Mouse (Mus musculus): ENCODE measurements at regions not wholly inside any gene's neighbourhood (a gene's known extent, or its start where the extent isn't known, plus 50 kb on each side); places are given as distances from the start of the nearest gene placed in this dataset.

GRCm38 (mm10) chr6:16702706-16703411 is 195.4 kb downstream of the Tfec start:
- Histone ChIP-seq H3K36me3 (ENCODE audit: control insufficient read depth, insufficient read depth, low read length) (no peaks in the 10 kb centered on the region), H3K9ac (ENCODE audit: low read length) (no peak overlapping the region), H3K9me3 (replicated peaks; ENCODE audit: control insufficient read depth, low read length) (no peaks in the 10 kb centered on the region), H3K4me3 (ENCODE audit: low read depth, low read length) (no peak overlapping the region), H3K4me1 (ENCODE audit: control insufficient read depth, insufficient read depth, low read length) (no peaks in the 10 kb centered on the region), H3K4me2 (ENCODE audit: low read length) (no peak overlapping the region), H3K27ac (ENCODE audit: low read depth, low read length) (no peak overlapping the region), H3K27me3 (replicated peaks; ENCODE audit: control insufficient read depth, insufficient read depth, low read length) (no peaks in the 10 kb centered on the region)
- ATAC-seq (peak; percentile 78; the same call in 1 of the 2 replicates), DNase-seq (ENCODE audit: low spot score) (peak; percentile 67)
- WGBS, result 69% methylated on average over 7 of the region's 7 CpGs

DNA sequence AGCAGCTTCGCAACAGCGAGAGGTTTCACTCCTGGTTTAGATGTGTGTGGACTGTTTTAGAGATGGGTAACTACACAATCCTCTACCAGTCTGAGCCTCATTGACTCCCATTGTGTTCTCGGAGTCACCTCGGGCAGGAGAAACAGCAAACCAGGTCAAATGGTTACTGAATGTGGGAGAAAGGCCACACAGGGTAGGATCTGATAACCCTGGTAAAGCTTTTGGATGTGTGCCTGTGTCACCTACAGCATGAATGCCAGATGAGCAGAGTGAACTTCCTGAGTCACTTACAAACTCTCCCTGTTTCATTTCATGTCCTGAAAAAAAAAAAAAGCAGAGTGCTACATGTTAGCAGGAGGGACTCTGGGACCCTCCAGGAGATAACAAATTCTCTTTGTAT is 201.0 kb downstream of the Tfec start:
- H3K9ac ChIP-seq (ENCODE audit: low read length), result no peak overlapping the region
- H3K27me3 ChIP-seq (replicated peaks; ENCODE audit: control insufficient read depth, insufficient read depth, low read length), result no peaks in the 10 kb centered on the region
- no peak overlapping the region for H3K27ac ChIP-seq (ENCODE audit: low read depth, low read length)
- no peaks in the 10 kb centered on the region for H3K9me3 ChIP-seq (replicated peaks; ENCODE audit: control insufficient read depth, low read length)
- no peak overlapping the region for H3K4me2 ChIP-seq (ENCODE audit: low read length)
- H3K36me3 ChIP-seq (ENCODE audit: control insufficient read depth, insufficient read depth, low read length), result no peaks in the 10 kb centered on the region
- no peaks in the 10 kb centered on the region for H3K4me1 ChIP-seq (ENCODE audit: control insufficient read depth, insufficient read depth, low read length)
- no peak for DNase-seq (ENCODE audit: low spot score)
- H3K4me3 ChIP-seq (ENCODE audit: low read depth, low read length), result no peak overlapping the region
- no peak for ATAC-seq
- WGBS, result 21% methylated on average over 4 of the region's 4 CpGs

DNA sequence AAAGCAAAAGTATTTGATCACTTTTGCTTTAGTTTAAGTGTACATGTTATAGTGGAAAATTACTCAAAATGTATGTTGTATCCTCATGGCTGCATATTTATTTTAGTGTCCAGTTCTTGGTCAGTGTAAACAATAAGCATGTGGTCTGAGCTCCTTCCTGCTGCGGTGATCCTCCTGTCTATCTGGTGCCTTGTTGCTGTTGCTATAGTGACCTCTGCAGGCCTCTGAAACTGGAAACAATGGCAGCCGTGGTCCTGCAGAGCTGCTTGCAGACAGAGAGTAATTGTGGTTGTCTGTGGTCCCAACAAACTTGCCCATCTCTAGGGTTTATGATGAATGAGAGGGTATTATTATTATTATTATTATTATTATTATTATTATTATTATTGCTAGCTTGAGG is 230.2 kb downstream of the Tfec start:
- Histone ChIP-seq H3K9ac (ENCODE audit: low read length) (no peak overlapping the region), H3K4me1 (ENCODE audit: control insufficient read depth, insufficient read depth, low read length) (no peaks in the 10 kb centered on the region), H3K27me3 (replicated peaks; ENCODE audit: control insufficient read depth, insufficient read depth, low read length) (no peaks in the 10 kb centered on the region), H3K36me3 (ENCODE audit: control insufficient read depth, insufficient read depth, low read length) (no peaks in the 10 kb centered on the region), H3K4me3 (ENCODE audit: low read depth, low read length) (no peak overlapping the region), H3K4me2 (ENCODE audit: low read length) (no peak overlapping the region), H3K9me3 (replicated peaks; ENCODE audit: control insufficient read depth, low read length) (no peaks in the 10 kb centered on the region; the same call in 1 of the 2 replicates), H3K27ac (ENCODE audit: low read depth, low read length) (no peak overlapping the region)
- ATAC-seq (peak; percentile 63), DNase-seq (ENCODE audit: low spot score) (peak; percentile 27)
- 1% methylated on average over 2 of the region's 2 CpGs for WGBS

DNA sequence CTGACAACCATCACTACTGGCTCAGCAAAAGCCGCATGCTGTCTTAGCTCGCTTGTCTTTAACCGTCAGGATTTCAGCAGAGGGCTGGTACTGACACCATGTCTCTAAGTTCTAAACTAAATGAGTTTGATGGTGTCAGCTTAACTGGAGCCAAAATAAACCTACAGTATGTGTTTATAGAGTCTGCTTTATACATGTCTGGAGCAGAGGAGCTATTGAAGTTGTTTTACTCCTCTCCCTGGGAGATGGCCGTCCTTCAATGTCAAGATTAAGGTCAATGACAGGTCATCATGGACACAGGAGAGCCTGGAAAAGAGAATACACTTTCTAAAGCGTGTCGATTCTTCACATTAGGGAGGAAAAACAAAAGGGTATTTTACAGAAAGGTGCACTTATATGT is 231.0 kb downstream of the Tfec start:
- WGBS, result 53% methylated on average over 6 of the region's 6 CpGs
- no peaks in the 10 kb centered on the region for H3K27me3 ChIP-seq (replicated peaks; ENCODE audit: control insufficient read depth, insufficient read depth, low read length)
- H3K4me2 ChIP-seq (ENCODE audit: low read length), result no peak overlapping the region
- no peaks in the 10 kb centered on the region; the same call in 1 of the 2 replicates for H3K9me3 ChIP-seq (replicated peaks; ENCODE audit: control insufficient read depth, low read length)
- H3K4me3 ChIP-seq (ENCODE audit: low read depth, low read length), result no peak overlapping the region
- H3K36me3 ChIP-seq (ENCODE audit: control insufficient read depth, insufficient read depth, low read length), result no peaks in the 10 kb centered on the region
- ATAC-seq (no peak), DNase-seq (ENCODE audit: low spot score) (no peak)
- no peak overlapping the region for H3K27ac ChIP-seq (ENCODE audit: low read depth, low read length)
- no peak overlapping the region for H3K9ac ChIP-seq (ENCODE audit: low read length)
- H3K4me1 ChIP-seq (ENCODE audit: control insufficient read depth, insufficient read depth, low read length), result no peaks in the 10 kb centered on the region

DNA sequence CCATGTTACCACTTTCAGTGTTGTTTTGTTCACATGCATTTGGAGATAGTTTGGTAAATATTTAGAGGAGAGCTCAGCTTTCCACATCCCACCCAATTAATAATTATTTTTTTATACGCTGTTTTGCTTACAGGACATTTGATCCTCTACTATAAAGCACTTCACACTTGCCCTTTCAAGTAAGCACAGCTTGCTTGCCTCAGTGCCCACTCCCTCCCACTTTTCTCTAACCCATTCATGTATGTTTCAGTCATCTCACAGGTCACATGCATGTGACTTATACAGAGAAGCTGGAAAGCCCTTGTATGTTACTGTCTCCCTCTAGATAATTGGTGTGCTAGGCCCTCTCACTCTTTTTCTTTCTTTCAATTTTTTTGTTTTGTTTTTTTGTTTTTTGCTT is 252.0 kb downstream of the Tfec start:
- 94% methylated on average over 1 of the region's 1 CpGs for WGBS
- no peak for ATAC-seq
- Histone ChIP-seq H3K9me3 (replicated peaks; ENCODE audit: control insufficient read depth, low read length) (no peaks in the 10 kb centered on the region), H3K4me1 (ENCODE audit: control insufficient read depth, insufficient read depth, low read length) (no peaks in the 10 kb centered on the region), H3K27me3 (replicated peaks; ENCODE audit: control insufficient read depth, insufficient read depth, low read length) (no peaks in the 10 kb centered on the region), H3K4me2 (ENCODE audit: low read length) (no peak overlapping the region), H3K36me3 (ENCODE audit: control insufficient read depth, insufficient read depth, low read length) (no peaks in the 10 kb centered on the region), H3K27ac (ENCODE audit: low read depth, low read length) (no peak overlapping the region), H3K4me3 (ENCODE audit: low read depth, low read length) (no peak overlapping the region), H3K9ac (ENCODE audit: low read length) (no peak overlapping the region)
- DNase-seq (ENCODE audit: low spot score), result no peak

DNA sequence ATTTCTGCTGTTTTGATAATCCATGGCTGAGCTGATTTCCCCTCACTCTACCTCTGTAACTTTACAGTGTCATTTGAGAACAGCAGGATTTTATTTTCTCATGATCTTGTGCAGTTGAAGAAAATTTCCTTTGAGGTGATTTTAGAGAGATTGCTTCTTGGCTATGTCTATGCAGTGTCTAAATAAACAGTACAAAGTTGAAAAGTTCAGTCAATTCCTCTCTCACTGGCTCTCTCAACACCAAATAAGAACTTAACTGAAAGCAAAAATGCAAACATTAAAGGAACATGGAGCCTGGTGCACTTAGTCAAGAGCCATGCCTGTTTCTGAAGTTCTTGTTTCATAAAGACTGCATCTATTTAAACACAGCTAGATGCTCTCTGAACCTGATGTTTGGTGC is 254.7 kb downstream of the Tfec start:
- H3K9me3 ChIP-seq (replicated peaks; ENCODE audit: control insufficient read depth, low read length), result no peaks in the 10 kb centered on the region
- no peaks in the 10 kb centered on the region for H3K4me1 ChIP-seq (ENCODE audit: control insufficient read depth, insufficient read depth, low read length)
- H3K4me3 ChIP-seq (ENCODE audit: low read depth, low read length), result no peak overlapping the region
- ATAC-seq, result no peak
- H3K36me3 ChIP-seq (ENCODE audit: control insufficient read depth, insufficient read depth, low read length), result no peaks in the 10 kb centered on the region
- DNase-seq (ENCODE audit: low spot score), result no peak
- H3K27me3 ChIP-seq (replicated peaks; ENCODE audit: control insufficient read depth, insufficient read depth, low read length), result no peaks in the 10 kb centered on the region
- H3K9ac ChIP-seq (ENCODE audit: low read length), result no peak overlapping the region
- H3K4me2 ChIP-seq (ENCODE audit: low read length), result no peak overlapping the region
- no peak overlapping the region for H3K27ac ChIP-seq (ENCODE audit: low read depth, low read length)

DNA sequence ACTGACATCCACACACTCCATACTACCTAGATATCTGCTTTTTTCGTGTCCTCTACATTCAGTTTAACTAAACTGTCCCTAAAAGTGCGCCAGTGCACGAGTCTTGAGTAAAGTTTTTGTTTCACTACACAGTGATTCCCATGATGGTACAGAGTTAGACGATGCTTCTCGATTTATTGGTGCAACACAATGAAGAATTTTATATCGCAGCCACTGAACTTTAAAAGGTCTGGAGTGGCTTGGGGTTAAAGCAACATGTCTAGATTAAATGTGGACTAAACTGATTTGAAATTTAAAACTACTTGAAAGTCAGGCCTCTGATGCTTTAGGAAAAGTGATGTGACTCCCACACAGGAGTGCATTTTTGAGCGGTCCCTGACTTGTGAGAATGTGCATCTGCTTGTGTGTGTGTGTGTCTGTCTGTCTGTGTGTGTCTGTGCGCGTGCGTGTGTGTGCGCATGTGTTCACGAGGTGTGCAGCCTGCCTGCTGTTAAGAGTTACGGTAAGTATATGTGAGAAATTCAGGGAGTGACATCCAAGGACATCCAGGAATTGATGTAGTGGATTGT is 261.4 kb downstream of the Tfec start:
- Histone ChIP-seq H3K27me3 (replicated peaks; ENCODE audit: control insufficient read depth, insufficient read depth, low read length) (no peaks in the 10 kb centered on the region), H3K9me3 (replicated peaks; ENCODE audit: control insufficient read depth, low read length) (no peaks in the 10 kb centered on the region), H3K36me3 (ENCODE audit: control insufficient read depth, insufficient read depth, low read length) (no peaks in the 10 kb centered on the region), H3K27ac (ENCODE audit: low read depth, low read length) (no peak overlapping the region), H3K9ac (ENCODE audit: low read length) (no peak overlapping the region), H3K4me2 (ENCODE audit: low read length) (no peak overlapping the region), H3K4me3 (ENCODE audit: low read depth, low read length) (no peak overlapping the region), H3K4me1 (ENCODE audit: control insufficient read depth, insufficient read depth, low read length) (no peaks in the 10 kb centered on the region)
- 94% methylated on average over 13 of the region's 13 CpGs for WGBS
- DNase-seq (ENCODE audit: low spot score) (no peak), ATAC-seq (no peak)

DNA sequence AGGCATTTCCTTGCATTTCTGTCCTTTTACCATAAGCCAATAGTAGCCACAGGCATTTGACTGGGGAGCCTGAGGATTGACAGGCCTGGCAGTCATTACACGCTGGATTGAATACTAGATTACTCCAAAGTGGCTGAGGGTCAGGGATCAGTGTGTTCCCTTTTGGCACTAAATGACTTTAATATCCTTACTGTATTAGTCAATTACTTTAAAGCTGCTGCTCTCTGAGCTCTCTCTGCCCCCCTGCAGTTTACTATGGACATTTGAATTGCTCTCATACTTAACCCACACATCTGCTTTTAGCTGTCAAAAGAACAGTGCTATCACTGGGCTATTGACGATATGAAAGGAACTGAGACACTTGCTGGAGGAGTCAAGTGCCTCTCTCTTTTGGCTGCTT is 262.1 kb downstream of the Tfec start:
- DNase-seq (ENCODE audit: low spot score) (peak; percentile 33), ATAC-seq (no peak)
- 40% methylated on average over 2 of the region's 2 CpGs for WGBS
- no peak overlapping the region for H3K4me3 ChIP-seq (ENCODE audit: low read depth, low read length)
- H3K27ac ChIP-seq (ENCODE audit: low read depth, low read length), result no peak overlapping the region
- H3K4me1 ChIP-seq (ENCODE audit: control insufficient read depth, insufficient read depth, low read length), result no peaks in the 10 kb centered on the region
- H3K36me3 ChIP-seq (ENCODE audit: control insufficient read depth, insufficient read depth, low read length), result no peaks in the 10 kb centered on the region
- H3K27me3 ChIP-seq (replicated peaks; ENCODE audit: control insufficient read depth, insufficient read depth, low read length), result no peaks in the 10 kb centered on the region
- H3K9ac ChIP-seq (ENCODE audit: low read length), result no peak overlapping the region
- H3K4me2 ChIP-seq (ENCODE audit: low read length), result no peak overlapping the region
- H3K9me3 ChIP-seq (replicated peaks; ENCODE audit: control insufficient read depth, low read length), result no peaks in the 10 kb centered on the region

GRCm38 (mm10) chr6:16607393-16608023 is 290.7 kb downstream of the Tfec start:
- peaks cover 8% of the 10 kb centered on the region for H3K4me1 ChIP-seq (ENCODE audit: control insufficient read depth, insufficient read depth, low read length)
- DNase-seq (ENCODE audit: low spot score) (peak; percentile 85), ATAC-seq (peak; percentile 93)
- no peak overlapping the region for H3K4me3 ChIP-seq (ENCODE audit: low read depth, low read length)
- H3K36me3 ChIP-seq (ENCODE audit: control insufficient read depth, insufficient read depth, low read length), result no peaks in the 10 kb centered on the region
- 8% methylated on average over 9 of the region's 9 CpGs for WGBS
- H3K9ac ChIP-seq (ENCODE audit: low read length), result no peak overlapping the region
- no peak overlapping the region for H3K27ac ChIP-seq (ENCODE audit: low read depth, low read length)
- H3K27me3 ChIP-seq (replicated peaks; ENCODE audit: control insufficient read depth, insufficient read depth, low read length), result no peaks in the 10 kb centered on the region
- no peaks in the 10 kb centered on the region for H3K9me3 ChIP-seq (replicated peaks; ENCODE audit: control insufficient read depth, low read length)
- no peak overlapping the region for H3K4me2 ChIP-seq (ENCODE audit: low read length)

Data from forebrain, embryonic 14.5 days (tissue).